Mouse (Mus musculus): ENCODE measurements around the gene Fastkd5. TPM values are rescaled to one million over a fixed set of nuclear protein-coding genes. Genes with fewer than 3 reads are reported as not detected.

Fastkd5 gene
- polyA plus RNA-seq, 1 experiment from 2014 or later = 23.8 TPM

DNA sequence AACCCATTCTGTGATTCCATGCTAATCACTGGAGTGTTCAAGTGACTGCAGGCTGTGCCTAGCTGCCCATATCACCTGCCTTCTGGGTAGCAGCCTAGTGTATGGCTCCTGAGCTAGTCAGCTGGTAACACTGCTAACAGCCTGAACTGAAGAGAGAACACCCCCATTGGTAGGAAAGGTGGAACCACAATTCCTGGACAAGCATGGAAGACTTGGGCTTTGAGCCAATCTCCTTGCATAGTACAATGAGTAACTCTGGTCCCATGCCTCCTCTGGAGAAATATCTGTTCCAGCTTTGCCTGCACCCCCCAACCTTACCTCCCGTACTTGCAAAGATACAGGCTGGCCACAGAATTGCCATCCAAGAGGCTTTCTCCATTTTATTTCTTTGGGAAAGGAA, 2.6 kb upstream of the Fastkd5 start:
- H3K9ac ChIP-seq (replicated peaks; ENCODE audit: low read length) = no peak overlapping the region
- no peaks in the 10 kb centered on the region; the same call in 1 of the 2 replicates for H3K36me3 ChIP-seq (replicated peaks; ENCODE audit: control insufficient read depth, insufficient read depth, low read depth, low read length)
- ATAC-seq (replicated peaks; ENCODE audit: insufficient number of reproducible peaks, low FRiP score, low TSS enrichment, low read depth) = no peak
- no peaks in the 10 kb centered on the region for H3K9me3 ChIP-seq (replicated peaks; ENCODE audit: control insufficient read depth, low read length)
- no peak for DNase-seq (ENCODE audit: low spot score)
- H3K27ac ChIP-seq (replicated peaks; ENCODE audit: low read depth, low read length) = no peak overlapping the region
- H3K4me3 ChIP-seq (ENCODE audit: low read depth, low read length) = no peak overlapping the region
- peaks cover 9% of the 10 kb centered on the region for H3K4me1 ChIP-seq (ENCODE audit: control insufficient read depth, insufficient read depth, low read length)
- 77% methylated on average over 1 of the region's 1 CpGs for WGBS
- peaks cover 22% of the 10 kb centered on the region for H3K27me3 ChIP-seq (ENCODE audit: control insufficient read depth, insufficient read depth, low read length)
- no peak overlapping the region for H3K4me2 ChIP-seq (ENCODE audit: low read depth, low read length)

DNA sequence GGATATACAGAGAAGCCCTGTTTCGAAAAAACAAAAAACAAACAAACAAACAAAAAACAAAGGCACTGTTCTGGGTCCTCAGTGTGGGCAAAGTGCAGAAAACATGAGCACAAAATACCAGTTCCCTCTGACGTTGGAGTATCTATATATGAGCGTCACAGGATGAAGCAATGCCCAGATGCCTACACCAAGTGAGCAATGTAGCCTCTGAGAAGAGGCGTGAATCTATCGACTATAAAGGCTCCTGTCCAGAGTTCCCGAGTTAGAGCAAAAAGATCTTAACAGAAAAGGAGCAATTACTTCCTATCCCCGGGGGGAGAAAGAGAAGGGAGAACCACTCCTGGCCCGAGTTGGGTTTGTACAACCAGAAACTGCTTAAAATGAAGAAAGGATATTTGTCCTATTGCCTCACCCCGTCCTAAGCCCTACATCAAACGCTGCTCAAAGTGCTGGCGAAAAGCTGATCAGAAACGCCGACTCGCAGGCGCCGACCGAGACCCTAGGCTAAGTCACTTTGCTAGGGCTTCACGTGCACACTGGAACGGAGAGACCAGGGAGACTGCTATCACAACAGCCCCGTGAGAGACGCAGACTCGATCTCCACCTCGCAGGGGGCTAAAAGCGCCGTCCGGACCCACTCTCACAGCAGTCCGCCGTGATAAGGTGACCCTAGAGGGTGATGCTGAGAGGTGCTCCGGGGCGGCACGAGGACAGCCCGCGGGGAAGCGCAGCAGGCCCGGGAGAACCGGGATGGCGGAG, 568 bp downstream of the Fastkd5 start:
- ATAC-seq (replicated peaks; ENCODE audit: insufficient number of reproducible peaks, low FRiP score, low TSS enrichment, low read depth) (no peak; the same call in 1 of the 2 replicates), DNase-seq (ENCODE audit: low spot score) (peak; percentile 17)
- H3K36me3 ChIP-seq (replicated peaks; ENCODE audit: control insufficient read depth, insufficient read depth, low read depth, low read length) = no peaks in the 10 kb centered on the region; the same call in 1 of the 2 replicates
- H3K4me1 ChIP-seq (ENCODE audit: control insufficient read depth, insufficient read depth, low read length) = no peaks in the 10 kb centered on the region
- H3K4me3 ChIP-seq (ENCODE audit: low read depth, low read length) = peak overlapping the region; percentile 82
- peak overlapping the region; percentile 92 for H3K9ac ChIP-seq (replicated peaks; ENCODE audit: low read length)
- no peaks in the 10 kb centered on the region for H3K9me3 ChIP-seq (replicated peaks; ENCODE audit: control insufficient read depth, low read length)
- H3K4me2 ChIP-seq (ENCODE audit: low read depth, low read length) = peak overlapping the region; percentile 78
- 2% methylated on average over 37 of the region's 37 CpGs for WGBS
- H3K27me3 ChIP-seq (ENCODE audit: control insufficient read depth, insufficient read depth, low read length) = peaks cover under 1% of the 10 kb centered on the region
- H3K27ac ChIP-seq (replicated peaks; ENCODE audit: low read depth, low read length) = no peak overlapping the region

GRCm38 (mm10) chr2:130628424-130628823, 1.4 kb downstream of the Fastkd5 start:
- H3K36me3 ChIP-seq (replicated peaks; ENCODE audit: control insufficient read depth, insufficient read depth, low read depth, low read length) = no peaks in the 10 kb centered on the region; the same call in 1 of the 2 replicates
- no peaks in the 10 kb centered on the region for H3K4me1 ChIP-seq (ENCODE audit: control insufficient read depth, insufficient read depth, low read length)
- ATAC-seq (replicated peaks; ENCODE audit: insufficient number of reproducible peaks, low FRiP score, low TSS enrichment, low read depth) = no peak
- H3K9ac ChIP-seq (replicated peaks; ENCODE audit: low read length) = no peak overlapping the region
- WGBS = 63% methylated on average over 3 of the region's 3 CpGs
- DNase-seq (ENCODE audit: low spot score) = peak; percentile 23
- H3K9me3 ChIP-seq (replicated peaks; ENCODE audit: control insufficient read depth, low read length) = no peaks in the 10 kb centered on the region
- no peak overlapping the region for H3K4me2 ChIP-seq (ENCODE audit: low read depth, low read length)
- H3K27me3 ChIP-seq (ENCODE audit: control insufficient read depth, insufficient read depth, low read length) = no peaks in the 10 kb centered on the region
- H3K27ac ChIP-seq (replicated peaks; ENCODE audit: low read depth, low read length) = no peak overlapping the region
- H3K4me3 ChIP-seq (ENCODE audit: low read depth, low read length) = no peak overlapping the region

DNA sequence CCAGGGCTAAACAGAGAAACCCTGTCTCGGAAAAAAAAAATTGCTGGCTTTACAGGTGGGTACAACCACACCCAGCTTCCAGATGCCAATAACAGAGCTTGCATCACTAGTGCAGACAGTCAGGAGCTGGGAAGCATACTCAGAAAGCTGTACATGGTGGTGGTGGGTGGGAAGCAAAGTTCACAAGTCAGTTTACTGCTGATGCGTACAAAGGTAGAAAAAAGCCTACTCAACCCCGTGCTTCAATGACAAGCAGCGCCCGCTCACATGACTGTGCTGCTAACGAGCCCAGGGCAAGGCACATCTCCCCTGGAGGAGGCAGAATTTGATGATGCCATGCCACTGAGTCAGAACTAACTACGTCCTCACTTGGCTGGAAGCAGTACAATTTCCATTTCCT, 10.9 kb downstream of the Fastkd5 start:
- no peak overlapping the region for H3K4me3 ChIP-seq (ENCODE audit: low read depth, low read length)
- H3K27me3 ChIP-seq (ENCODE audit: control insufficient read depth, insufficient read depth, low read length) = no peaks in the 10 kb centered on the region
- 89% methylated on average over 7 of the region's 7 CpGs for WGBS
- no peaks in the 10 kb centered on the region for H3K9me3 ChIP-seq (replicated peaks; ENCODE audit: control insufficient read depth, low read length)
- H3K4me1 ChIP-seq (ENCODE audit: control insufficient read depth, insufficient read depth, low read length) = no peaks in the 10 kb centered on the region
- no peak overlapping the region for H3K9ac ChIP-seq (replicated peaks; ENCODE audit: low read length)
- ATAC-seq (replicated peaks; ENCODE audit: insufficient number of reproducible peaks, low FRiP score, low TSS enrichment, low read depth) = no peak
- H3K27ac ChIP-seq (replicated peaks; ENCODE audit: low read depth, low read length) = no peak overlapping the region
- H3K36me3 ChIP-seq (replicated peaks; ENCODE audit: control insufficient read depth, insufficient read depth, low read depth, low read length) = peaks cover 11% of the 10 kb centered on the region
- DNase-seq (ENCODE audit: low spot score) = no peak
- H3K4me2 ChIP-seq (ENCODE audit: low read depth, low read length) = no peak overlapping the region

DNA sequence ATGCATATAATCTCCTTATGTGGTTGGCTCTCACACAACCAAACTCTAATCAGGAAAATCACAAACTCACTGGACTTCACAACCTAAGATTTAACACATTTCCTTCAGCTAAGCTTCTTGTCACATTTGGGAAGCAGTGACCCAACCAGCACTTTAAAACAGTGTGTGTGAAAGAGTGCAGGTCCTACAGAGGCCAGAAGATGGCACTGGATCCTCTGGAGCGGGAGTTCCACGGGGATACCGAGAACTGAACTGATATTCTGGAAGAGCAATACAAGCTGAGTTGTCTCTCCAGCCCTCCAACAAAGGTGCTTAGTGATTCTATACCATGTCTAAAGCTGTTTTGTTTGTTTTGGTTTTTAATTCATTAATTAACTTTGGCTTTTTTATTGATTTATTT, 16.7 kb downstream of the Fastkd5 start:
- 67% methylated on average over 3 of the region's 3 CpGs for WGBS
- H3K4me2 ChIP-seq (ENCODE audit: low read depth, low read length) = no peak overlapping the region
- DNase-seq (ENCODE audit: low spot score) (peak; percentile 28), ATAC-seq (replicated peaks; ENCODE audit: insufficient number of reproducible peaks, low FRiP score, low TSS enrichment, low read depth) (no peak)
- H3K4me3 ChIP-seq (ENCODE audit: low read depth, low read length) = no peak overlapping the region
- H3K27ac ChIP-seq (replicated peaks; ENCODE audit: low read depth, low read length) = no peak overlapping the region
- H3K4me1 ChIP-seq (ENCODE audit: control insufficient read depth, insufficient read depth, low read length) = no peaks in the 10 kb centered on the region
- no peak overlapping the region for H3K9ac ChIP-seq (replicated peaks; ENCODE audit: low read length)
- no peaks in the 10 kb centered on the region for H3K9me3 ChIP-seq (replicated peaks; ENCODE audit: control insufficient read depth, low read length)
- peaks cover 11% of the 10 kb centered on the region for H3K36me3 ChIP-seq (replicated peaks; ENCODE audit: control insufficient read depth, insufficient read depth, low read depth, low read length)
- H3K27me3 ChIP-seq (ENCODE audit: control insufficient read depth, insufficient read depth, low read length) = no peaks in the 10 kb centered on the region

DNA sequence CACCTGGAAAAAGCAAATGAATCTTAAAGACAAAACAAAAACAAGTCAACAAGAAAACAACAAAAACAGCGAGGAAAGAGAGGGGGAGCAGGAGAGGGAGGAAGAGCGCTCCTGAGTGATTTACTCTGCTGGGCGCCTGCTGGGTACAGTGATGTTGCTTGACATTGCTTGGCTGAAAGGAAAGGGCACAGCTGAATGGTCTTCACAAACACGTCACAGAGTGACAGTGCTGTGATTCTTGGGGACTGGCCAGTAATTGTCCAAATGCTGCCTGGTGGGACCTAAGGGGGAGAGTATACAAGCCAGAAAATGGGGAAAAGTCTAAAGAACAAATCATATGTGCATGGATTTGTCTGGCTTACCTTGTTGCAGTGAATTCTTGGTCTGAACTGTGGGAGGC, 27.6 kb downstream of the Fastkd5 start:
- Histone ChIP-seq H3K36me3 (replicated peaks; ENCODE audit: control insufficient read depth, insufficient read depth, low read depth, low read length) (peaks cover 6% of the 10 kb centered on the region), H3K4me1 (ENCODE audit: control insufficient read depth, insufficient read depth, low read length) (no peaks in the 10 kb centered on the region), H3K9me3 (replicated peaks; ENCODE audit: control insufficient read depth, low read length) (no peaks in the 10 kb centered on the region), H3K4me3 (ENCODE audit: low read depth, low read length) (no peak overlapping the region), H3K9ac (replicated peaks; ENCODE audit: low read length) (no peak overlapping the region), H3K27ac (replicated peaks; ENCODE audit: low read depth, low read length) (no peak overlapping the region), H3K27me3 (ENCODE audit: control insufficient read depth, insufficient read depth, low read length) (no peaks in the 10 kb centered on the region), H3K4me2 (ENCODE audit: low read depth, low read length) (no peak overlapping the region)
- no peak for ATAC-seq (replicated peaks; ENCODE audit: insufficient number of reproducible peaks, low FRiP score, low TSS enrichment, low read depth)
- WGBS = 89% methylated on average over 4 of the region's 4 CpGs
- no peak for DNase-seq (ENCODE audit: low spot score)

GRCm38 (mm10) chr2:130598399-130598798, 31.4 kb downstream of the Fastkd5 start:
- 69% methylated on average over 3 of the region's 3 CpGs for WGBS
- Histone ChIP-seq H3K9me3 (replicated peaks; ENCODE audit: control insufficient read depth, low read length) (no peaks in the 10 kb centered on the region), H3K4me1 (ENCODE audit: control insufficient read depth, insufficient read depth, low read length) (no peaks in the 10 kb centered on the region), H3K36me3 (replicated peaks; ENCODE audit: control insufficient read depth, insufficient read depth, low read depth, low read length) (peaks cover 6% of the 10 kb centered on the region), H3K4me2 (ENCODE audit: low read depth, low read length) (no peak overlapping the region), H3K4me3 (ENCODE audit: low read depth, low read length) (no peak overlapping the region), H3K9ac (replicated peaks; ENCODE audit: low read length) (no peak overlapping the region), H3K27me3 (ENCODE audit: control insufficient read depth, insufficient read depth, low read length) (no peaks in the 10 kb centered on the region), H3K27ac (replicated peaks; ENCODE audit: low read depth, low read length) (no peak overlapping the region)
- DNase-seq (ENCODE audit: low spot score) = no peak
- no peak for ATAC-seq (replicated peaks; ENCODE audit: insufficient number of reproducible peaks, low FRiP score, low TSS enrichment, low read depth)

GRCm38 (mm10) chr2:130597601-130598010, 32.2 kb downstream of the Fastkd5 start:
- no peak overlapping the region for H3K4me2 ChIP-seq (ENCODE audit: low read depth, low read length)
- WGBS = 22% methylated on average over 1 of the region's 1 CpGs
- H3K4me1 ChIP-seq (ENCODE audit: control insufficient read depth, insufficient read depth, low read length) = no peaks in the 10 kb centered on the region
- peaks cover 6% of the 10 kb centered on the region for H3K36me3 ChIP-seq (replicated peaks; ENCODE audit: control insufficient read depth, insufficient read depth, low read depth, low read length)
- no peak overlapping the region for H3K27ac ChIP-seq (replicated peaks; ENCODE audit: low read depth, low read length)
- H3K27me3 ChIP-seq (ENCODE audit: control insufficient read depth, insufficient read depth, low read length) = no peaks in the 10 kb centered on the region
- no peak for ATAC-seq (replicated peaks; ENCODE audit: insufficient number of reproducible peaks, low FRiP score, low TSS enrichment, low read depth)
- H3K9me3 ChIP-seq (replicated peaks; ENCODE audit: control insufficient read depth, low read length) = no peaks in the 10 kb centered on the region
- H3K4me3 ChIP-seq (ENCODE audit: low read depth, low read length) = no peak overlapping the region
- no peak overlapping the region for H3K9ac ChIP-seq (replicated peaks; ENCODE audit: low read length)
- DNase-seq (ENCODE audit: low spot score) = peak; percentile 64

All from embryonic facial prominence, embryonic 11.5 days (tissue).